Mouse (Mus musculus): ENCODE measurements around the gene Oprd1. TPM values are rescaled to one million over a fixed set of nuclear protein-coding genes. Genes with fewer than 3 reads are reported as not detected.

Gene Oprd1
- not detected for polyA plus RNA-seq (2014; fragmentation: Illumina TruSeq; extraction: RNeasy Lipid Tissue Mini Kit (QIAGEN cat#74804); ENCODE audit: low replicate concordance)

GRCm38 (mm10) chr4:132144080-132144841 lies at the start of gene Oprd1:
TSS of gene Oprd1 (minus strand) at chr4:132144486.

GRCm38 (mm10) chr4:132074933-132075769 lies 69.1 kb downstream of the Oprd1 start, which contains the start of gene Epb41:
TSS of gene Epb41 (minus strand) at chr4:132075321.

GRCm38 (mm10) chr4:132074077-132074932 lies 70.0 kb downstream of the Oprd1 start, which contains the start of gene Gm10300:
TSS of gene Gm10300 (plus strand) at chr4:132074697.

Other genes with a start within 250 kb of the Oprd1 start
- not detected for gene Tmem200b, start 222.7 kb downstream of the Oprd1 start, polyA plus RNA-seq (2014; fragmentation: Illumina TruSeq; extraction: RNeasy Lipid Tissue Mini Kit (QIAGEN cat#74804); ENCODE audit: low replicate concordance)
- gene Gm10300, start 69.8 kb downstream of the Oprd1 start, polyA plus RNA-seq (2014; fragmentation: Illumina TruSeq; extraction: RNeasy Lipid Tissue Mini Kit (QIAGEN cat#74804); ENCODE audit: low replicate concordance): not detected
- gene Epb41, start 69.2 kb downstream of the Oprd1 start, polyA plus RNA-seq (2014; fragmentation: Illumina TruSeq; extraction: RNeasy Lipid Tissue Mini Kit (QIAGEN cat#74804); ENCODE audit: low replicate concordance): 33.1 TPM
- gene Ythdf2, start 67.8 kb upstream of the Oprd1 start, polyA plus RNA-seq (2014; fragmentation: Illumina TruSeq; extraction: RNeasy Lipid Tissue Mini Kit (QIAGEN cat#74804); ENCODE audit: low replicate concordance): 86.0 TPM
- 3.2 TPM for gene Gmeb1, start 117.1 kb upstream of the Oprd1 start, polyA plus RNA-seq (2014; fragmentation: Illumina TruSeq; extraction: RNeasy Lipid Tissue Mini Kit (QIAGEN cat#74804); ENCODE audit: low replicate concordance)
- 21.8 TPM for gene Taf12, start 129.9 kb upstream of the Oprd1 start, polyA plus RNA-seq (2014; fragmentation: Illumina TruSeq; extraction: RNeasy Lipid Tissue Mini Kit (QIAGEN cat#74804); ENCODE audit: low replicate concordance)
- gene Rab42, start 158.9 kb upstream of the Oprd1 start, polyA plus RNA-seq (2014; fragmentation: Illumina TruSeq; extraction: RNeasy Lipid Tissue Mini Kit (QIAGEN cat#74804); ENCODE audit: low replicate concordance): not detected
- gene Trnau1ap, start 185.1 kb upstream of the Oprd1 start, polyA plus RNA-seq (2014; fragmentation: Illumina TruSeq; extraction: RNeasy Lipid Tissue Mini Kit (QIAGEN cat#74804); ENCODE audit: low replicate concordance): 4.9 TPM
- 5.2 TPM for gene Rcc1, start 209.1 kb upstream of the Oprd1 start, polyA plus RNA-seq (2014; fragmentation: Illumina TruSeq; extraction: RNeasy Lipid Tissue Mini Kit (QIAGEN cat#74804); ENCODE audit: low replicate concordance)